Mouse (Mus musculus) ES-E14 (cell line): Measurements from ENCODE around the gene Mapkap1. TPM values are rescaled to one million over a fixed set of nuclear protein-coding genes. Genes with fewer than 3 reads are reported as not detected.

Source experiments
- DNase-seq: peaks from one replicate; pipeline ENCODE4 v3.0.0-alpha.2; 2013; ENCODE audit warnings: low read depth, low spot score
- H3K27ac ChIP-seq: 2 replicates; pipeline ENCODE4 v1.5.1; 2012; ENCODE audit warnings: low read depth, mild to moderate bottlenecking, low read length, moderate library complexity, mixed read lengths; ENCODE audit not compliant: poor library complexity, insufficient read depth, severe bottlenecking
- H3K36me3 ChIP-seq: 2 replicates; pipeline ENCODE4 v1.6.1; 2012; ENCODE audit warnings: mild to moderate bottlenecking, low read length, moderate library complexity, mixed read lengths; ENCODE audit not compliant: control insufficient read depth, poor library complexity, insufficient read depth, severe bottlenecking
- H3K4me1 ChIP-seq, 2 experiments: fragments of 150-350 bp in 1 of 2; sonication (generic) in 1 of 2; 2 replicates each; pipeline ENCODE4 v1.6.1; 2012; ENCODE audit warnings: low read length in 2 of 2, mild to moderate bottlenecking in 1 of 2, mixed read lengths in 1 of 2; ENCODE audit not compliant: control insufficient read depth in 2 of 2, insufficient read depth in 2 of 2, poor library complexity in 1 of 2
- H3K4me3 ChIP-seq, 2 experiments: fragments of 150-350 bp in 1 of 2; sonication (generic) in 1 of 2; 2 replicates each; pipeline ENCODE4 v1.5.1; 2012; ENCODE audit warnings: low read length in 2 of 2, low read depth in 1 of 2, mild to moderate bottlenecking in 1 of 2, mixed read lengths in 1 of 2; ENCODE audit not compliant: insufficient read depth in 1 of 2, poor library complexity in 1 of 2, severe bottlenecking in 1 of 2
- H3K9ac ChIP-seq: 2 replicates; pipeline ENCODE4 v1.6.1; 2012; ENCODE audit warnings: low read depth, mild to moderate bottlenecking, low read length, mixed read lengths; ENCODE audit not compliant: poor library complexity, insufficient read depth, severe bottlenecking
- H3K9me3 ChIP-seq: fragments of 150-350 bp; sonication (generic); 2 replicates; pipeline ENCODE4 v1.6.1; 2012; ENCODE audit warnings: low read depth, mild to moderate bottlenecking, low read length; ENCODE audit not compliant: control insufficient read depth, insufficient read depth
- CHD2 ChIP-seq: IDR thresholded peaks from 2 replicates; pipeline ENCODE4 v1.6.1; 2014; ENCODE audit warnings: mild to moderate bottlenecking, low read depth, low read length, inconsistent platforms
- HCFC1 ChIP-seq: IDR thresholded peaks from 2 replicates; pipeline ENCODE4 v1.6.1; 2012; ENCODE audit warnings: low read length, inconsistent platforms, borderline replicate concordance; ENCODE audit not compliant: insufficient read depth
- MAFK ChIP-seq: IDR thresholded peaks from 2 replicates; pipeline ENCODE4 v1.6.1; 2014; ENCODE audit warnings: mild to moderate bottlenecking, low read depth, low read length, inconsistent platforms; ENCODE audit not compliant: insufficient read depth
- ZC3H11A ChIP-seq: IDR thresholded peaks from 2 replicates; pipeline ENCODE4 v1.6.1; 2012; ENCODE audit warnings: low read depth, mild to moderate bottlenecking, inconsistent platforms, low read length, borderline replicate concordance
- ZNF384 ChIP-seq: IDR thresholded peaks from 2 replicates; pipeline ENCODE4 v1.6.1; 2012; ENCODE audit warnings: low read depth, low read length, inconsistent platforms
- in situ Hi-C, 2 experiments: fragments of 600-800 bp; cut with MboI; formaldehyde crosslinking; loops; one replicate each; pipeline ENCODE4 v1.15.1; 2025; ENCODE audit warnings: low sequenced_read_pairs in 2 of 2, inconsistent platforms in 1 of 2; ENCODE audit not compliant: unreplicated experiment in 2 of 2
- total RNA-seq: library from RNA; depleted of rRNA; stranded (reverse); fragments of 300-350 nt; gene quantifications from 2 replicates; pipeline ENCODE4 v1.2.3, GENCODE M21; 2012

The Mapkap1 gene
- total RNA-seq, 1 experiment = 47.3 TPM

DNA sequence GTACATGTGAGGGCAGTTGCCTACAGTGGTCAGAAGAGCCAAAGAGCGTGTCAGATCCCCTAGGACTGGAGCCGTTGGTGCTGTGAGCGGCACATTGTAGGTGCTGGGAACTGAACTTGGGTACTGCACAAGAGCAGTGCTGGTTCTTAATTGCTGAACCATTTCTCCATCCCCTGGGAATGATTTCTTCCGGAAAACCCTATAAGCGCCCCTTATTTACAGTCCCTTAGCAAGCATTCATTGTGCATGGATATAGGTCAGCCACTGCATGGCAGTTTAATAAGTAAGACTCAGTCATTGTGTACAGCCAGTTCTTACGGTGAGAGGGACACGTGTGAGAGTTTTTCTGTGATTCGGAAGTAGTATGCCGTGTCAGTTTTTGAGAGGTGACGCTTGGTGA, 1.8 kb downstream of the Mapkap1 start:
- H3K36me3 ChIP-seq = no peaks in the 10 kb centered on the region
- no peaks in the 10 kb centered on the region for H3K9me3 ChIP-seq
- TF ChIP-seq CHD2 = no peak
- TF ChIP-seq ZNF384 = no peak
- no peak for TF ChIP-seq ZC3H11A
- DNase-seq = no peak
- no peak overlapping the region for H3K4me3 ChIP-seq
- no peak overlapping the region for H3K9ac ChIP-seq
- no peaks in the 10 kb centered on the region for H3K4me1 ChIP-seq
- in situ Hi-C loops = no loop called here
- no peak overlapping the region for H3K27ac ChIP-seq

DNA sequence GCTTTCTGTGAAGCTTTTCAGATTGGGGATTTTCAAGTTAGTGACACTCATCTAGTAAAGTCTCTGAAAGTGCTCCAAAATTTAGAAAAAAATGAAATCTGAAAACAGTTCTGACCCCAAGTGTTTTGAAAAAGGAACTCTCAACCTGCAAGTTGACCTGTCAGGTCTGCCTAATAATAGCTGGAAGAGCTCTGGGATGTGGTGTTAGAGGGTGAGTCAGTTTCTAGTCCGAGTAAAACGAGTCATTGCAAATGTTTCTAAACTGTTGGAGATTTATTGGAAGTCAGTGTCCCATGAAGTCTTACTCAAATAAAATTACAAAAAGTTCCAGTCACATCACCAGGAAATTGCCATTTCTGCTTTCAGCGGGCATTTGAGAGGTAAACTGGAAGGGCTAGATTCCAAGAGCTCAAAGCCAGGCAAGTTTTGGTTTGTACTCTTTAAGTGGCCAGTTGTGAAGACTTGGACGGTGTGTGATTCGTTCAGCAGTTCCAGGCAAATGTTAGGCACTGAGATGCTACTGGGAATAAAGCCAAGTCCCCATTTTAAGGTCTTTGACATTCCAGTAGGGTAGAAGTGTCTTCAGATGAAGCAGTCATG, 3.3 kb downstream of the Mapkap1 start:
- no peak overlapping the region for H3K4me3 ChIP-seq
- no peaks in the 10 kb centered on the region for H3K4me1 ChIP-seq
- no peaks in the 10 kb centered on the region for H3K36me3 ChIP-seq
- no peaks in the 10 kb centered on the region for H3K9me3 ChIP-seq
- no peak for DNase-seq
- TF ChIP-seq CHD2 (no peak), MAFK (no peak), ZC3H11A (no peak)
- H3K27ac ChIP-seq = no peak overlapping the region
- no peak overlapping the region for H3K9ac ChIP-seq
- in situ Hi-C loops = no loop called here

DNA sequence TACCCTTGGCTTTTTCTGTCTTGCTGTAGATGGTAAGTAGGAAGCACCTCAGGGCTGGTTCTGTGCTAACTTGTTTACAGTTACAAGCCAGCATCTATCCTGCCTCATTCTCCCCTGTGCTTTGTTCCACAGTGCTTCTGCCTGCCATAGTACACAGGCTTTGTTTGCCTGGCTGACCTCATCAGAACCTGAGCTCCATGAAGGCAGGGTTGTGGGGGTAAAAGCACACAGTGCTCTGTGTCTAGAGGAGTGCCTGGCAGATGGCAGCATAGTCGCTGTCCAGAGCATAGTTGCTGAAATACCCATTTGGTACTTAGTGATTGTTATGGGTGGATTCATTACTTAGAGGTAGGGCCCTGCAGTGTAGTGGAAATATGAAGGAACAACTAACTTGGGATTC, 13.7 kb downstream of the Mapkap1 start:
- in situ Hi-C loops = no loop called here
- H3K4me1 ChIP-seq = no peaks in the 10 kb centered on the region
- no peak overlapping the region for H3K4me3 ChIP-seq
- H3K27ac ChIP-seq = no peak overlapping the region
- DNase-seq = no peak
- H3K9ac ChIP-seq = no peak overlapping the region
- no peak for TF ChIP-seq ZNF384
- no peak for TF ChIP-seq CHD2
- no peak for TF ChIP-seq MAFK
- TF ChIP-seq ZC3H11A = no peak
- no peak for TF ChIP-seq HCFC1
- no peaks in the 10 kb centered on the region for H3K9me3 ChIP-seq
- H3K36me3 ChIP-seq = no peaks in the 10 kb centered on the region; the same call in none of the 2 replicates

DNA sequence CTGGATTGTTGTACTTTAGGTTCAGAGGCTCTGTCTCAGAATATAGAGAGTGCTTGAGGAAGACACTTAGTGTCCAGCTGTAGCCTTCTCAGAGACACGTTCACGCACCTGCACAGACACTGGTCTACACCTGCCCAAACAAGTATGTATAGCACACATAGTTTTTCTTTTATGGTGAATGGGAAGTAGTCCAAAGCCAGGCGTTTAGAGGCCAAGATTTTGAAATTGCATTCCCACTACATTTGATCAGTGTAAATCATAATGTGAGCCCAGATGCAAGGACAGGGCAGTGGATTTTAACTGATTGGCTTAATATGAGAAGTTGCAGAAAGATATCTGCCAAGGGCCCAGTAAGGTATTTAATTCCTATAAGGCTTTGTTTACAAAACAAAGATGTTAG, 17.6 kb downstream of the Mapkap1 start:
- H3K4me3 ChIP-seq = no peak overlapping the region
- no peaks in the 10 kb centered on the region for H3K4me1 ChIP-seq
- H3K27ac ChIP-seq = no peak overlapping the region
- no peak for DNase-seq
- TF ChIP-seq ZC3H11A (no peak), MAFK (no peak), HCFC1 (no peak)
- H3K36me3 ChIP-seq = no peaks in the 10 kb centered on the region; the same call in 1 of the 2 replicates
- in situ Hi-C loops = no loop called here
- no peak overlapping the region for H3K9ac ChIP-seq
- H3K9me3 ChIP-seq = no peaks in the 10 kb centered on the region

DNA sequence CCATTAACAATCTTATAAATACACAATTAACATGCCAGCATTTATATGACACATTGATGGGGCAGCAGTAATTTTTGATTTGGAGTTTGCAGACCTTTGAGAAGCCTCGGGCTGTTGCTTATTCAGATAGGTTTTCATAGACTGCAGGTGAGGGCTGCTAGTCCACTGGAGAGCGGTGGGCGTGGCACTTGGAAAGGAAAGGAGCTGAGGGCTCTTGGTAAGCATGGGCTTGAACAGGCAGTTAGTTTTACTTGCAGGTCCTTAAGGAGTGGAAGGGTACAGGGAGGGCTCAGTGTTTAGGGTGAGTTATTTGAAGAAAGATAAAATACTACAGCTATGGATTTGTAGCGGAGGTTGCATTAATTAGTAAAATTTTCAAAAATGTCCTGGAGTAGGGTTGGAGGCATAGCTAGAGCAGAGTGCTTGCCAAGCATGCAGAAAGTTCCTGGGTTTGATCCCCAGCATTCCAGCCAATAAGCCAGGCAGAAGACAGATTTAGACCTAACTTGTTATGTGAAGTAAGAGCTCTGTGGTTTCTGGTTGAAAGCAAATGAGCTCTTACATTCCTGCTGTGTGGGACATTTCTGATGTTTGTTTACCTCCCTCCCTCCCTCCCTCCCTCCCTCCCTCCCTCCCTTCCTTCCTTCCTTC, 19.1 kb downstream of the Mapkap1 start:
- no peak for DNase-seq
- no peak overlapping the region for H3K9ac ChIP-seq
- H3K4me3 ChIP-seq = no peak overlapping the region
- H3K36me3 ChIP-seq = no peaks in the 10 kb centered on the region; the same call in 1 of the 2 replicates
- no peak overlapping the region for H3K27ac ChIP-seq
- no peaks in the 10 kb centered on the region for H3K4me1 ChIP-seq
- TF ChIP-seq CHD2 (no peak), ZNF384 (no peak), ZC3H11A (no peak), MAFK (no peak), HCFC1 (no peak)
- in situ Hi-C loops = no loop called here
- no peaks in the 10 kb centered on the region for H3K9me3 ChIP-seq
